Mouse (Mus musculus) forebrain, postnatal 0 days (tissue): ENCODE results near the gene D11Wsu47e. TPM values are rescaled to one million over a fixed set of nuclear protein-coding genes. Genes with fewer than 3 reads are reported as not detected.

Source experiments
- ATAC-seq: fragments of 200-750 bp; cut with Nextera tagmentation; 2 replicates; pipeline ENCODE4 v1.8.0; 2017; ENCODE audit warnings: mild to moderate bottlenecking, moderate library complexity
- DNase-seq: peaks from one replicate; pipeline ENCODE4 v3.0.0-alpha.2; 2015
- H3K27ac ChIP-seq: fragments of 300-500 bp; sonication (generic); 2 replicates; pipeline ENCODE4 v1.5.1; 2014; ENCODE audit warnings: low read depth, mild to moderate bottlenecking, antibody characterized with exemption, low read length, moderate library complexity, mixed read lengths
- H3K27me3 ChIP-seq: fragments of 300-500 bp; sonication (generic); 2 replicates; pipeline ENCODE4 v1.6.1; 2014; ENCODE audit warnings: mild to moderate bottlenecking, low read length, mixed read lengths; ENCODE audit not compliant: insufficient read depth
- H3K36me3 ChIP-seq: fragments of 300-500 bp; sonication (generic); 2 replicates; pipeline ENCODE4 v1.6.1; 2014; ENCODE audit warnings: mild to moderate bottlenecking, moderate library complexity; ENCODE audit not compliant: insufficient read depth
- H3K4me1 ChIP-seq: fragments of 300-500 bp; sonication (generic); 2 replicates; pipeline ENCODE4 v1.6.1; 2014; ENCODE audit warnings: antibody characterized with exemption; ENCODE audit not compliant: insufficient read depth
- H3K4me2 ChIP-seq: fragments of 300-500 bp; sonication (generic); 2 replicates; pipeline ENCODE4 v1.6.1; 2014; ENCODE audit warnings: low read depth, mild to moderate bottlenecking, moderate library complexity
- H3K4me3 ChIP-seq: fragments of 300-500 bp; sonication (generic); 2 replicates; pipeline ENCODE4 v1.5.1; 2014; ENCODE audit warnings: low read depth, low read length, mixed read lengths
- H3K9ac ChIP-seq: fragments of 300-500 bp; sonication (generic); 2 replicates; pipeline ENCODE4 v1.6.1; 2014; ENCODE audit warnings: mild to moderate bottlenecking
- H3K9me3 ChIP-seq: fragments of 300-500 bp; sonication (generic); 2 replicates; pipeline ENCODE4 v1.6.1; 2016; ENCODE audit warnings: low read length
- CTCF ChIP-seq: sonication (generic); IDR thresholded peaks from 2 replicates; pipeline ENCODE4 v1.5.1; 2016; ENCODE audit warnings: antibody characterized with exemption, control low read depth, low read depth
- WGBS: fragments of 180-500 bp; shearing (Covaris S2); extraction: QIAGEN DNeasy Blood & Tissue Kit; methylation state at CpG from one replicate; pipeline ENCODE4 v1.1.7; 2014; 5-methylcytosine and 5-hydroxymethylcytosine counted together
- polyA plus RNA-seq: library from polyadenylated mRNA; unstranded; fragments of >200 nt; fragmentation: Nextera tagmentation; extraction: Ambion mirVana; gene quantifications from 2 replicates; pipeline ENCODE4 v1.2.1, GENCODE M21; 2015
- total RNA-seq: library from RNA; depleted of rRNA; stranded (reverse); fragments of >200 nt; gene quantifications from 2 replicates; pipeline ENCODE4 v1.2.3, GENCODE M21; 2014

The D11Wsu47e gene
- total and polyA plus RNA-seq, 2 experiments from 2014 or later: 25.7 to 36.7 TPM

- no peak overlapping the region for H3K27ac ChIP-seq
- WGBS: 84% methylated on average over 5 of the region's 5 CpGs
- no peaks in the 10 kb centered on the region for H3K4me1 ChIP-seq
- H3K9me3 ChIP-seq: no peaks in the 10 kb centered on the region
- H3K4me3 ChIP-seq: no peak overlapping the region
- no peaks in the 10 kb centered on the region for H3K27me3 ChIP-seq
- no peak overlapping the region for H3K4me2 ChIP-seq
- no peak for TF ChIP-seq CTCF
- H3K9ac ChIP-seq: no peak overlapping the region
- peaks cover 11% of the 10 kb centered on the region for H3K36me3 ChIP-seq
- no peak for DNase-seq
- no peak for ATAC-seq
Observed at GRCm38 (mm10) chr11:113674595-113674994, 9.6 kb upstream of the D11Wsu47e start.

- no peaks in the 10 kb centered on the region for H3K9me3 ChIP-seq
- no peak for DNase-seq
- 50% methylated on average over 2 of the region's 2 CpGs for WGBS
- peaks cover 11% of the 10 kb centered on the region for H3K36me3 ChIP-seq
- TF ChIP-seq CTCF: no peak
- H3K4me1 ChIP-seq: no peaks in the 10 kb centered on the region
- no peak overlapping the region for H3K9ac ChIP-seq
- ATAC-seq: no peak
- no peak overlapping the region for H3K27ac ChIP-seq
- no peaks in the 10 kb centered on the region for H3K27me3 ChIP-seq
- H3K4me3 ChIP-seq: no peak overlapping the region
- H3K4me2 ChIP-seq: no peak overlapping the region
Observed at GRCm38 (mm10) chr11:113676847-113677246, 7.4 kb upstream of the D11Wsu47e start.

GRCm38 (mm10) chr11:113677378-113677777 is 6.8 kb upstream of the D11Wsu47e start:
- 0 out of 2 replicates have a peak, but pooled peaks cover under 1% of the 10 kb centered on the region for H3K4me1 ChIP-seq
- ATAC-seq (no peak), DNase-seq (no peak)
- no peak overlapping the region for H3K4me2 ChIP-seq
- H3K36me3 ChIP-seq: peaks cover 11% of the 10 kb centered on the region
- no peak for TF ChIP-seq CTCF
- no peak overlapping the region for H3K27ac ChIP-seq
- no peaks in the 10 kb centered on the region for H3K9me3 ChIP-seq
- H3K27me3 ChIP-seq: no peaks in the 10 kb centered on the region
- no peak overlapping the region for H3K4me3 ChIP-seq
- 86% methylated on average over 2 of the region's 2 CpGs for WGBS
- H3K9ac ChIP-seq: peak overlapping the region; percentile 10; the same call in 1 of the 2 replicates

DNA sequence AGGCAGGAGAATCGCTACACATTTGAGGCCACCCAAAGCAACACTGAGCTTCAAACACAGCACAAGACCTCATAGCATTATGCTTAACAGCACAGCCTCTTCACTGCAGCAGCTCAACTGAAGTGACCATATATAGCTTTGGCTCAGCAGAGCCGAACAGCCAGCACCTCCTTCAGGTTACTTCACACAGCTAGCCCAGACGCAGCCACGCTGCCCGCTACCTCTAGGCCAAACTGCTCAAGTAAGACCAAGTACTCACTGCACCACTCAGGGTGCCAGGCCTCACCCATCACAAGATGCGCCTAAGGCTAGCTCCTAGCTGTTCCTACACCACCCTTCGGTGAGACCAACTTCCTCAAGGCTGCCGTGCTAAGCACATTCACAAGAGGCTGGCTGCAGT is 5.8 kb upstream of the D11Wsu47e start:
- no peak overlapping the region for H3K9ac ChIP-seq
- 83% methylated on average over 8 of the region's 8 CpGs for WGBS
- no peak overlapping the region for H3K4me3 ChIP-seq

DNA sequence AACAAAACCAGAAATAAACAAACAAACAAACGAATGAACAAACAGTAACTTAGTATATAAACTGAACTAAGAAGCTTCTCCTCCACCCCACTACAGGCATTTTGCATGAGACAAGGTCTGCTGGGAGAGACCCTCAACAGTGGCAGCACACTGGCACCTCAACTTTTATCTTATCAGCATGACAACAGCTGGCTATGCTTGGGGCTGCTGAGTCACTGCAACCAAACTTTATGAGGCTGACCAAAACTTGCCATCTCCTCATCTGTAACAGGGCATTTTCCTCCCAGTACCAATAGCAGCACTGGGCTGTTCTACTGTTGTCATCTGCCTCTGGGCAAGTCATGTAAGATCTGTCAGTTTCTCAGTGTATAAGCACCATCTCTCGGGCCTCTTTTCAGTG is 3.3 kb upstream of the D11Wsu47e start:
- H3K27ac ChIP-seq: no peak overlapping the region
- H3K9ac ChIP-seq: no peak overlapping the region
- H3K4me2 ChIP-seq: no peak overlapping the region
- TF ChIP-seq CTCF: no peak
- WGBS: 91% methylated on average over 2 of the region's 2 CpGs
- no peak for ATAC-seq
- DNase-seq: no peak
- H3K4me3 ChIP-seq: no peak overlapping the region
- H3K36me3 ChIP-seq: peaks cover 11% of the 10 kb centered on the region; the same call in 1 of the 2 replicates
- no peaks in the 10 kb centered on the region for H3K27me3 ChIP-seq
- H3K4me1 ChIP-seq: peaks cover 14% of the 10 kb centered on the region; the same call in 1 of the 2 replicates
- H3K9me3 ChIP-seq: no peaks in the 10 kb centered on the region

More for the DNA sequence above, 5.8 kb upstream of the D11Wsu47e start:
- no peaks in the 10 kb centered on the region for H3K9me3 ChIP-seq
- H3K36me3 ChIP-seq: peaks cover 11% of the 10 kb centered on the region
- H3K27ac ChIP-seq: no peak overlapping the region
- TF ChIP-seq CTCF: no peak
- 0 out of 2 replicates have a peak, but pooled peaks cover 7% of the 10 kb centered on the region for H3K4me1 ChIP-seq
- DNase-seq (no peak), ATAC-seq (no peak)
- no peak overlapping the region for H3K4me2 ChIP-seq
- no peaks in the 10 kb centered on the region for H3K27me3 ChIP-seq

DNA sequence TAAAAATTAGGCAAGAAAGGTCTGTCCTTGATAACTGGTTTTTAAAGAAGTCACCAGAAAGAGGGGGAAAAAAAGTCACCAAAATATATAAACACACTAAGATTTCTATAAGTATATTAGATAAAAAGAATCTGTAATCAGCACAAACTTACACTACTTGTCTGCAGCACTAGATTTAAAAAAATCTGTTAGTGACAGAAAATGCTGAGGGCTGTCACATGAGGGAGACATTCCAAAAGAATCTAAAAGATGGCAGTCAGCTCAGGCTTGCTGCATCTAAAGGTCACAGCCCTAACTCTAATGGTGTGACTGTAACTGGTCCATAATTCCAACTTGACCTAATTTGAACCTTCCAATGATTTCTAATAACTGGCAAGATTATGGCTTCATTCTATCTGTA is 2.2 kb upstream of the D11Wsu47e start:
- DNase-seq: no peak
- Histone ChIP-seq H3K4me1 (peaks cover 16% of the 10 kb centered on the region), H3K27ac (no peak overlapping the region), H3K36me3 (0 out of 2 replicates have a peak, but pooled peaks cover 3% of the 10 kb centered on the region), H3K9me3 (no peaks in the 10 kb centered on the region), H3K4me3 (peak overlapping the region; percentile 88; the same call in 1 of the 2 replicates), H3K9ac (0 out of 2 replicates have a peak overlapping the region, but pooled peaks have one; percentile 87), H3K27me3 (no peaks in the 10 kb centered on the region), H3K4me2 (peak overlapping the region; percentile 94)
- ATAC-seq: no peak
- peak; percentile 9; the same call in 1 of the 2 replicates for TF ChIP-seq CTCF

GRCm38 (mm10) chr11:113682897-113683626 is 1.1 kb upstream of the D11Wsu47e start:
- TF ChIP-seq CTCF: no peak
- WGBS: 2% methylated on average over 38 of the region's 38 CpGs
- Histone ChIP-seq H3K4me3 (peak overlapping the region; percentile 88), H3K9me3 (no peaks in the 10 kb centered on the region), H3K9ac (peak overlapping the region; percentile 87), H3K4me1 (peaks cover 16% of the 10 kb centered on the region), H3K27ac (peak overlapping the region; percentile 92), H3K4me2 (peak overlapping the region; percentile 94), H3K27me3 (no peaks in the 10 kb centered on the region), H3K36me3 (peaks cover 5% of the 10 kb centered on the region)
- DNase-seq (peak; percentile 19), ATAC-seq (peak; percentile 14)
